Mouse (Mus musculus) lung, postnatal 0 days (tissue): ENCODE results near the gene Stag1.

Experiments
- CTCF ChIP-seq: IDR thresholded peaks from 2 replicates; pipeline ENCODE4 v1.5.1; 2016; ENCODE audit warnings: antibody characterized with exemption, mild to moderate bottlenecking
- EP300 ChIP-seq: IDR thresholded peaks from 2 replicates; pipeline ENCODE4 v1.6.1; 2016; ENCODE audit warnings: antibody characterized with exemption, mild to moderate bottlenecking, control low read depth

DNA sequence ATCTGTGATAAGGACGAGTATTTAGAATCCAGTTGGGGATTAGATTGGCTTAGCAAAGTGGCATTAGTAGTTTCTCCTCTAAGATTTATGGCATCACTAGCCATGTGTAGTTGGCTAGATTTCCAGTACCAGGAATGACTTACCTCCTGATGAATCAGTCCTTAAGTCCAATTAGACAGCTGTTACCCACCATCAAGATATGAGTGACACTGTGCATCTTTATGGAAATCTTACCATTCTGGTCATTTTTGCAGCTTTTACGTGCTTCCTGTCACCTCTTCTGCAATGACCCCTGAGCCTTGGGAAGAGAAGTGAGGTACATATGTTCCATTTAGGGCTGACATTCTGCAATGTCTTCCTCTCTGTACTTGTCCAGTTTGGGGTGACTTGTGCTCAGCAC is 28.7 kb downstream of the Stag1 start:
- TF ChIP-seq EP300 (no peak), CTCF (no peak)
